10 mouse cellular contexts compared by ENCODE assay signal in genomic region chr6:72880913-72881618, GRCm38 (mm10). TPM values are rescaled to one million over a fixed set of nuclear protein-coding genes. Genes with fewer than 3 reads are reported as not detected.
DNase-seq lines count a peak whose midpoint lies in the region; ATAC-seq and TF ChIP-seq lines count a peak whose summit lies in the region.
"Had no signal": no experiment of that assay in that cellular context is flagged by ENCODE, and none has a peak within 500 bp of the region (broad histone marks: within the 10 kb centered on the region; RNA-seq: fewer than 3 reads in every experiment).

No protein-coding gene starts in this region.

- no peaks in the 10 kb centered on the region for H3K36me3 ChIP-seq in liver, embryonic 16.5 days (ENCODE audit: control insufficient read depth, insufficient read depth)

- H3K4me1 ChIP-seq in liver, embryonic 16.5 days (ENCODE audit: control insufficient read depth, low read depth, low read length), result peaks cover 12% of the 10 kb centered on the region

- DNase-seq in gastrocnemius, adult 2 months, result no peak
- no peak for DNase-seq in gastrocnemius, postnatal 36 days
- DNase-seq in 416B (ENCODE audit: low read depth) (peak; percentile 96), adipocyte (ENCODE audit: low spot score) (no peak)
- DNase-seq in c-Kit-positive CD71-negative TER-119-negative erythroid progenitor cells, embryonic 14.5 days (ENCODE audit: low read depth), result peak; percentile 62
- no peak for DNase-seq in urinary bladder, adult 2 months (ENCODE audit: low spot score)
- no peak for DNase-seq in thymus, postnatal 25 days
- DNase-seq: midbrain, embryonic 14.5 days; right cerebral cortex, postnatal 4 days had no signal

- H3K9ac ChIP-seq in liver, embryonic 16.5 days (ENCODE audit: low read depth, low read length), result no peak overlapping the region

- peak; percentile 72 for ATAC-seq in liver, embryonic 16.5 days (ENCODE audit: low read depth)

- peak overlapping the region; percentile 21 for H3K4me3 ChIP-seq in gastrocnemius, adult 2 months
- no peak overlapping the region for H3K4me3 ChIP-seq in liver, embryonic 16.5 days (ENCODE audit: low read depth, low read length)

- 33% methylated on average over 9 of the region's 9 CpGs for WGBS in liver, embryonic 16.5 days (ENCODE audit: insufficient replicate concordance)

- peak overlapping the region; percentile 7; the same call in 1 of the 2 replicates for H3K4me2 ChIP-seq in liver, embryonic 16.5 days (ENCODE audit: low read depth, low read length)

- TF ChIP-seq CTCF in gastrocnemius, adult 2 months (IDR thresholded peaks at IDR 0.05), result no peak

- intact Hi-C loops in gastrocnemius, adult 2 months (cut with DNase I), result no loop called here
- intact Hi-C loops in gastrocnemius, postnatal 36 days (cut with DNase I), result no loop called here

- no peaks in the 10 kb centered on the region for H3K27me3 ChIP-seq in liver, embryonic 16.5 days (ENCODE audit: control insufficient read depth, insufficient read depth, low read depth, low read length)

- H3K27ac ChIP-seq in gastrocnemius, adult 2 months, result peak overlapping the region; percentile 66
- no peak overlapping the region for H3K27ac ChIP-seq in liver, embryonic 16.5 days (ENCODE audit: low read length)

- H3K9me3 ChIP-seq in liver, embryonic 16.5 days (replicated peaks; ENCODE audit: control insufficient read depth, low read length), result no peaks in the 10 kb centered on the region

RNA-seq across cellular contexts. Expression of gene Kcmf1, which starts 18.7 kb away (rescaled TPM):
- total RNA-seq in gastrocnemius, adult 2 months (2021), result 100 to 1,000 TPM; 155 to 192 TPM
- 100 to 1,000 TPM; 150 TPM for total RNA-seq in gastrocnemius, postnatal 36 days (2021)
- polyA plus RNA-seq in liver, embryonic 16.5 days (2015; fragmentation: Nextera tagmentation; extraction: Ambion mirVana), result 15.0 and 15.4 TPM in 2 replicates
- polyA plus RNA-seq in urinary bladder, adult 2 months (2012; rRNA removed), result 69.2 and 75.1 TPM in 2 replicates

Comparison
In these comparisons a context has a peak if more than half of its experiments do, and no peak if none do; other contexts are left out.
1. DNase-seq: peak in 416B (single experiment) and c-Kit-positive CD71-negative TER-119-negative erythroid progenitor cells, embryonic 14.5 days (single experiment); none in gastrocnemius, adult 2 months (single experiment), gastrocnemius, postnatal 36 days (0 of 2), adipocyte (single experiment), urinary bladder, adult 2 months (single experiment) and thymus, postnatal 25 days (single experiment).